Mouse (Mus musculus): Measurements from ENCODE around the gene Wdtc1.

The Wdtc1 gene

DNA sequence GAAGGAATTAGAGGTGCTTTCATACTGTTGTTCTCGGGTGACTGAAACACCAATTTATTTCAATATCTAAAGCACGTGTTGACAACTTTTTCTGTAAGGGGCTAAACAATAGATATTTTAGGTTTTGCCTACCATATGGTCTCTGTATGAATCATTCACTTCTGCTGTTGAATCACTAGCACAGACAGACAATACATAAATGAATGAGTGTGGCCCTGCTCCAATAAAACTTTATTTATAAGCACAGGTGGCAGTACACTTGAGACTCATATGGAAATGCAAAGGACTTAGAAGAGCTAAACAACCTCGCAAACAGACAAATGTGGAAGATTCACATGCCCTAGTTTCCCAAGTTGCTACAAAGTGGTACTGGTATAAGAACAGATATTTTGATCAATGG is 33.6 kb downstream of the Wdtc1 start:
- DNase-seq = no peak

DNA sequence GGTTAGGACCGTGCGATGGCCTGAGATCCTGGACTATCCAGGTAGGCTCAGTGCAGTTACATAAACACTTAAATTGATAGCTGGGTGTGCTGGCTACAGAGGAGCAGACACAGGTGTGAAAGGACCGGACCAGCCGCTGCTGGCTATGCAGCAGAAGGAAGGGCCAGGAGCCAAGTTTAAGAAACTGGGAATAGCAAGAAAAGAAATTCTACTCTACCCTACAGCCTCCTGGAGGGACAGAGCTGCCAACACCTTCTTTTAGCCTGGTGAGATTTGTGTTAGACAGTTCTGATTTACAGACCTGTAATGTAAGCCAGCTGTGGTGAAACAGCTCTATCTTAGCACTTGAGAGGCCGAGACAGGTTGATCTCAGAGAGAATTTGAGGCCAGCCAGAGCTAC is 37.3 kb downstream of the Wdtc1 start:
- no peak for DNase-seq

DNA sequence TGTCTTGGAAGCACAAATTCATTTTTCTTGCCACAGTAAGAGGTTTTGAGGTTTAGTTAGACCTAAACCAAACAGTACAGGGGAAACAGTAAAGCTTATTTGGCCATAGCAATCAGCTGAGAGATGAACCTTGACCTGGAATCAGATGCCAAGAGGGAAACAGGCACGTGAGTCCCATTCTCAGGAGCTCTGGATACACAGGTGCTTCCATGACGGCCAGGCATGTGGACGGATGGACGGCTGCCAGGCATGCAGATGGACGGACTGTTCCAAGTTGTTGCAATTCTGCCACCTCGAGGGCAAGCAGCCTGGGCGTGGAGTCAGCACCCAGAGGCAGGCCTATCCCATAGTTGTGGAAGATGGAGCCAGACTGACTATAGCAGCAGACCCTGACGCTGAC is 38.4 kb downstream of the Wdtc1 start:
- DNase-seq = peak; percentile 89 to 90

DNA sequence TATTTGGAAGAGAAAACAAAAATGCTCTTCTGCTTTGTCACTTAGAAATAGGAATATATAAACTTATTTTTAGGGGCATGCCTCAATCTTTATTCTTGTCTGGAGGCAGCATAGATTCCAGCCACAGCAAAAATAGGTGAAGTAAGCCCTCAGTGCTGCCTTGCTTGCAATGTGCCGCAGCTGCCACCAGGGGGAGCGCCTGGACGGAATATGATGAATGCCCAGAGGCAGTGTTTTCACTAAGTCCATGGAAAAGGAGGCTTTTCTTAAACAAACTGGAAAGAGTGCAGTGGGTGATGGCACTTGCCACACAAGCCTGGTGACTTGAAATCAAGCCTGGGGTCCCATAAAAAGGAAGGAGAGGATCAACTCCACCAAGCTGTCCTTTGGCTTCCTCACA is 43.3 kb downstream of the Wdtc1 start:
- peak; percentile 87 to 91 for DNase-seq

DNA sequence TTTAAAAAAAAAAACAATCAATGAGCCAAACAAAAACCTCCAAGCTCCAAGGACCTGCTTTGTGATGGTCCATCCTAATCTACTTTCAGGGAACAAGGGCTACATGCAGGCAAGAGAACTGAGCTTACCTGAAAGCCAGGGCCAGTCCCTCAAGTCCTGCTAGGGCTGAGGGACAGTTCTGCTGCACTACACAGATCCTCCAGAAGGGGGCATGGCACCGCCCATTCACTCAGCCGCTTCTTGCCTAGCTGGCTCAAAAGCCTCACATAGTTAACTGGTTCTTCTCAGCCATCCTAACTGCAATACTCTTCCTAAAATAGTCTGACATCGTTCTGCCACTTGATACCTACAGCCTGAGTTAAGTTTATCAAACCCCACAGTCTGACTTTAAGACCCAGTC is 46.0 kb downstream of the Wdtc1 start:
- peak; percentile 67 to 76 for DNase-seq

DNA sequence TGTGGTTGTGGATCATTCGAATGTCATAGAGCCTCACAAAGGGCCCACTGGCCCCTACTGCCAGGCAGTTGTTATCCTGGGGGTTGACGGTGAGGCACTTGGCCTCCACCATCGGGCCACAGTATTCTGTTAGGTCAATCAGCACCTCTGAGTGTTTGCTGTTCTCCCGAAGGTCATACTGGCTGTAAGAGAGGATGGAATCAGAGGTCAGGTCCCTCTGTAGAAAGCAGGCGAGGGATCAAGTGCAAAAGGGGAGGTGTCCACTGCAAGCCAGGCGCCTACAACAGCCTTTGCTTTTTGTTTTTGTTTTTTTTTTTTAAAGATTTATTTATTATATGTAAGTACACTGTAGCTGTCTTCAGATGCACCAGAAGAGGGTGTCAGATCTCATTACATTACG is 47.5 kb downstream of the Wdtc1 start:
- DNase-seq = no peak

DNA sequence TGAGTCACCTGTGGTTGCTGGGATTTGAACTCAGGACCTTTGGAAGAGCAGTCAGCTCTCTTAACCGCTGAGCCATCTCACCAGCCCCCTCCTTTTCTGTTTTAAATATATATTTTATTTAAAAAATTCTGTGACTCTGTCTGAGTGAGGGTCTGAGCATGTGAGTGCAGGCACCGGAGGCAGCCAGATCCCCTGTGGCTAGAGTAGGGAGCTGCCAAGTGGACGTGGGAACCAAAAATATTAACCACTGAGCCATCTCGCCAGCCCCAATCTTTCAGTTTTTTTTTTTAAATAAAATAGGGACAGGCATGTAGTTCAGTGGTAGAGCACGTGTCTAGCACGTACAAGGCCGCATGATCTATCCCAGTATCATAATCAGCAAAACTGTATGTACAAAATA is 48.5 kb downstream of the Wdtc1 start:
- DNase-seq = no peak

DNA sequence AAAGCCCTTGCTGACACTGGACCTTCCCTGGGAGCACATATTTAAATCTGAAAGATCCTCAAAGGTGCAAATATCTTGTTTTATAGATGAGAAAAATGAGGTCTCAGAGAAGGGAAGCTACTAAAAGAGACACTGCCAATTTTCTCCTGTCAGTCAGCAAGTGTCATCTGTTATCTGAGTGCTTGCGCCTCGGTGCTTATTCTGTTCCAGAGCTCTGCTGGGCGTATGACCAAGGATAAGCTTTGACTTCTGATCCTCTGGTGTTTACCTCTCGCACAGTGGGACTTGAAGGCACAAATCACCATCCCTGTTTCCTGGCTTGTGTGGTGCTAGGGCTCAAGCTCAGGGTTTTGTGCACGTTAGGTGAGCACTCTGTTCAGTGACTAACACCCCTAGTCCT is 50.6 kb downstream of the Wdtc1 start:
- DNase-seq = no peak

DNA sequence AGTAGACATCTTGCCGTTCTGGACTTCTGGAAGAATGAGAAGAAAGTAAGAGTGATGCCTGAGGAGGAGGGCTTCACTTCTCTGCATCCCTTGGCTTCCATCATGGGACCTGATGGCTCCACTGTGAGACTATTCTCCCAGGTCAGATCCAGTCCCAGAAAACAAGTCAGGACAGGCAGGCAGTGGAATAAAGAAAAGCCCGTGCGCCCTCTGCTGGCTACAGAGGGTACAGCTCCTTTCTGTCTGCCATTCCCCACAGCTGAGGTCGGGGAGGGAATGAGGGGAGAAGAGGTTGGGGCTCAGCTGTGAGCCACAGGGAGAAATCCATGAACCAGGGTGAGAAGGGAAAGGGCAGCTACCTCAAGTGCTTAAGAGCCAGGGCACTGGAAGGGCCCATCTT is 51.5 kb downstream of the Wdtc1 start:
- peak; percentile 81 to 90 for DNase-seq

DNA sequence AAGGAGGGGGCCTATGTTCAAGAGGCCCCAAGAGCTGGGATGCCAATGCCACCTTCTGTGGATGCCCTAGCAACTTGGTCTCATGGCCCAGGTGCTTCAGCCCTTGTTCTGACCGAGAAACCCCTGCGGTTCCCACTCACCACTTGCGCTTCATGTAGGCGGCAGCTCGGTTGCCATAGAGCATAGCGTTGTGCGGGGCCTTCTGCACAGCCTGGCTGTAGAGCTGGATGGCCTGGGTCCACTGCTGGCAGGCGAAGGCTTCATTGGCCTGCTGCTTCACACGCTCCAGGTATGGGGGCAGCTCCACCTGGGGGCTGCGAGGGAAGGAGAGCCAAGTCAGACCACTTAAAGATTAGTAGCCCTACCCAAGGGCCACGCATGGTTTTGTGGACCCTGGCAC is 52.9 kb downstream of the Wdtc1 start:
- no peak for DNase-seq

DNA sequence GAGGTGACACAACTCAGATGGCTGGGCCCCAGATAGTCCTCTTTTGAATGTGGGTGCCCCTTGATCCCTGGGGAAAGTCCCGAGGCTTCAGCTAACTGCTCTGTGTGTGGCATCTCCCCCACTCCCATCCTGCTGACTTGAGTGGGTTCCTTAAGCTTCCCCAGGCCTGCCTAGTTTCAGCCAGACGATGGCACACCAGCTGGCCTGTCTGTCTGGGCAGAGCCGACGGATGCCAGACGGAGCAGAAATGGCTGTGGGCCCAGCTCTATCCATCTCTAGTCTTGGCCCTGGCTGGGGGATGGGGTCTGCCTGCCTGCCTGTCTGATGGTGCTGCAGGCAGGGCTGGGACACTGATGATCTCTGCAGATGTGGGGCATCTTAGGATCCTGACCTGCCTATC is 53.6 kb downstream of the Wdtc1 start:
- peak; percentile 77 to 81 for DNase-seq

DNA sequence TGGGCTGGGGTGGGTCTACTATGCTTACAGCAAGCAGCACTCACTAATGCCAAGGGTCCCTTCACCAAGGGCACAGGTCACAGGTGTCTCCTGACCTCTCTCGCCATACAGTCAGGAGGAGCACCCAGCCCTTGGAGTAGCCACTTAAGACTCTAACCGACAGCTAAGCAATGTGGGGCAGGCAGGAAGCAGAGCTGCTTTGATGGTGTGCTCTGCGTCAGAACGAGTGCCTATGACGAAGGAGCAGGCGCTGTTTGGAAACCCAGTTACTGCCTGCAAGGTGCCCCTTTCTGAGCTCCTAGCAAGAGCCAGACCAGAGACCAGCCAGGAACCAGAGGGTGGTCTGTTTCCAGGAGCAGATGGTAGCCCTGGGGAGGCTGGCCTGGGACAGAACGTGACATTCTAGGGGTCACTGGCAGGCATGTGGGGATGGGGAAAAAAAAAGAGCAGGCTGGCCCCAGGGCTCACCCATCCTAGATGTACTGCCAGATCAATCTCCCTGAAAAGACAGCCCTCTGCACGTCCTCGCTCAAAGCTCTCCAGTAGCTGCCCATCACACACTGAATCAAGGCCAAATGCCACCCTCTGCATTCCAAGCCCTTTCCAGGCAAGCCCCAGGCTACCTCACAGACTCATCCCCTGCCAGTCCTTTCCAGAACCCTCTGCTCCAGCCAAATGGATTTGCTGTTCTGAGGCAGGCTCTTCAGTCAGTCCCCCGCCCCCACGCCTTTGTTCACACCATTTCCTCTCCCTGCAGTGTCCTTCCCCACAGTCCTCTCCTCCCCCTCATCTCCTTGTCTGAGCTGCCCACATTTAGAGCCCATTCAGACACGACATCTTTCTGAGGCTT is 54.5 kb downstream of the Wdtc1 start:
- DNase-seq = peak; percentile 90 to 92

DNA sequence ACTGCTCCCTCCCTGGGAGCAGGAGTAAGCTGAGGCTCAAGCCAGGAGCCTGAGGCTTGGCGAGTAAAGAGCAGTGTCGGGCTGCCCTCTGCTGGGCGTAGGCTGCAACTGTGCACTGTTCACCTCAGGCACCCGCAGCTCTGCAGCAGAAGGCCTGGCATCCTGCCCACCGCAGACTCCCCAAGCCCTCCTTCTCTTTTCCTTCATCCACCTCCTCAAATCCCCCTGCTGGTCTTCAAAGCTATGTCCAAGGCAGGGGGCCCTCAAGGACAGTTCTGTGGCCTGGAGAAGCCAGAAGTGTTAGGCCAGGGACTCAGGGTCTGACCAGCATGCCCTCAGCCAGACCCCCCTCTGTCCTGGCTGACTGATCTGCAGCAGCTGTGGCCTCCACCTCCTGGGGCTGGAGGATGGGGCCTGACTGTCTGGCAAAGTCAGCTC is 55.5 kb downstream of the Wdtc1 start:
- peak; percentile 88 to 95 for DNase-seq

DNA sequence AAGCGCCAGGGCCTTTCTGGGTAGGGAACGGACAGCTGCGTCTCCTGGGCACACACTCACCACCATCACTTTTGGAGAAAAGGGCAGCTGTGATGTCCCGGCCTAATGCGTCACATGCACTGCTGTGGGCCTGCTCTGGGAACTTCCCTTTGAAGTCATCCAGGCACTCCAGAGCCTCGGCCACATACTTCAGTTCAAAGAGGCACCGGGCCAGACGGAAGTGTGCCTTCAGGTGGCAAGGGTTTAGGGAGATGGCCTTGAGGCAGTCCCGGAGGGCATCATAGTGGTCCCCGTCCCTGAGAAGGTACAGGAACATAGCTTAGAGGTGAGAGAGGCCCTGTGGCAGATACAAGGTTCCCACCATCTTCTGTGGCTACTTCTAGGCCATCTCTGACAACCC is 55.9 kb downstream of the Wdtc1 start:
- no peak for DNase-seq

DNA sequence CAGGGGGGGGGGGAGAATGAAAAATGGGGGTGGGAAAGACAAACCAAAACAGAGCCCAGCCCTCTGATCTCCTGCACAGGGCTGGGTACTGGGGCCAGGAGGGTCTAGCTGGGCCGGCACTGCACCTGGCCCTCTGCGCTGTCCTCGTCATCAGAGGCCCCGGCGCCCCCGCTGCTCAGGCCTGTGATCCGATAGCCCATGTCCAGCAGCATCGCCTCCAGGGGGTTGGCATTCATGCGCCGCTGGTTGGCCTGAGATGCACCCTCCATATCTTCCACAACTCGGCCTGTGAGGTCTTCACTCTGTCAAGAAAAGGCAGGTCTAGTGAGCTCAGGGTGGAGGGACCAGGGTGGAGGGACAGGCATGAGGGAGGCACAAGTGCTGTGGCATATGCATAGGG is 59.2 kb downstream of the Wdtc1 start:
- no peak for DNase-seq

DNA sequence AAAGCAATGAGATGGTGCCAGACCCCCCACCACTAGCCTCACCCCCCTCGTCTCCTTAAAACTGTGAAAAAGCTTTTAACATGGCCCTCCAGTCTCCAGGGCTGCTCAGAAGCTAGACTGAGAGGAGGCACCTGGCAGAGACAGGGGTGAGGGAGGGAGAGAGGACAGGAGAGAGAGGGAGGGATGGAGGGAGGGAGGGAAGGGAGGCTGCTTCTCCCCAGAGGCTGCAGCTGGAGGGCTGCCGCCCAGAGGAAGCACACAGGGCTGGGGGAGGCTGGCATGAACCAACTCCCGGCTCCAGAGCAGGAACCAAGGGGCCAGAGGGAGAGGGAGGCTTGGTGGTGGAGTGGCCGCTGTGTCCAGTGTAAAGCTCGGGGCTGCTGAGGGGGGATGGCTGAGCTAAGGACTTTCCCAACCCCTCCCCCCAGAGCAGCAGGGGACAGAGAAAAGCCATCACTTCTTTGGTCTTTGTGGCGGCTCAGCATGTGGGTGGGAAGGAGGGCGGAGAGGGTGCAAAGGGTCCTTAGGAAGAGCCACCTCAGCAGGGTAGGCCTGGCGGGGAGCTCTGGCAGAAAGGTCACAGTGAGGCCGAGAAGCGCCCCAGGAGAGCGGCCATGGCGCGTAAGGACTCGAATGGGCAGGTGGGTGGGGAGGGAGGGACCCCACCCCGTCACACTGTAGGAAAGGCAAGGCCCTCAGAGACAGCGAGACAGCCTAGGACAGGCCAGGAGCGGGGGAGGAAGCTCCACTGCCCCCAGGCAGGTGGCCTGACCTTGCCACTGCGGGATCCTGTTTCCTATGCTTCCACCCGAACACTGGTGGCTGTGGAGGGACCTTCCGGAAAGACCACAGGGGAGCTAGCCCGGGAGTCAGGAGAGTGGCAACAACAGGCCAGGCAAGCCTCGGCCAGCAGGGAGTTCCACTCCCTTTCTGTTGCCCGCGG is 60.1 kb downstream of the Wdtc1 start:
- no peak for DNase-seq

DNA sequence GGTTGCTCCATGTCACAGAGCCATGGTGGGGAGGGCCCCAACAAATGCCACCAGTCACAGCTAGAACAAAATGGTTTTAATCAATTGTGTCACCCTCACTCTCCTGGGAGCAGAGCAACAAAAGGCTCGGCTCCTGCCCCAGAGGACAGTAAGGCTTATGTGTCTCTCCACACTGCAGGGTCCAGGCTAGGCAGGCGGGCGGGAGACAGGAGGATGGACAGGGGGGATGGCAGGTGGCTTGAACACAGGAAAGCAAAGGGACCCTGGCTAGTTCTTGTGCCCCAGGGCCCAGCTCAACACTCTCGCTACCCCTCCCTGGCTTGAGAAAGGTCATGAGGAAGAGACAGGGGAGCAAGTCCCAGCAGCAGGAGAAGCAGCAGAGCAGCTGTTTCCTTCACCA is 60.9 kb downstream of the Wdtc1 start:
- DNase-seq = no peak

DNA sequence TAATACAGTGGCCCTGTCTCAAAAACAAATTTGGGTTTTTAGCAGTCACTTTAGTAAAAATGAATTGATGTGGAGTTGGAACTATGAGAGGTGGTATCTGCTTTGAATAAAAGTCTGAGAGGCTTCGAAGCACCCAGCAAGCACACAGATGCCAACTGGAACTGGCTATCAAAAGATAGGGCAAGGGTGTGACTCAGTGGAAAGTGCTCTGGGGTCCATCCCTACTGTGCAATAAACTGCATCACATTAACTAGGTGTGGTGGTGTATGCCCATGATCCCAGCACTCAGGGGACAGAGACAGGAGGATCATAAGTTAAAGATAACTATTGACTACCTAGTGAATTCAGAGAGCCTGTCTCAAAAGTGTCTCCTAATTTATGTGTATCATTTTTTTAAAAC is 62.0 kb downstream of the Wdtc1 start:
- no peak for DNase-seq

DNA sequence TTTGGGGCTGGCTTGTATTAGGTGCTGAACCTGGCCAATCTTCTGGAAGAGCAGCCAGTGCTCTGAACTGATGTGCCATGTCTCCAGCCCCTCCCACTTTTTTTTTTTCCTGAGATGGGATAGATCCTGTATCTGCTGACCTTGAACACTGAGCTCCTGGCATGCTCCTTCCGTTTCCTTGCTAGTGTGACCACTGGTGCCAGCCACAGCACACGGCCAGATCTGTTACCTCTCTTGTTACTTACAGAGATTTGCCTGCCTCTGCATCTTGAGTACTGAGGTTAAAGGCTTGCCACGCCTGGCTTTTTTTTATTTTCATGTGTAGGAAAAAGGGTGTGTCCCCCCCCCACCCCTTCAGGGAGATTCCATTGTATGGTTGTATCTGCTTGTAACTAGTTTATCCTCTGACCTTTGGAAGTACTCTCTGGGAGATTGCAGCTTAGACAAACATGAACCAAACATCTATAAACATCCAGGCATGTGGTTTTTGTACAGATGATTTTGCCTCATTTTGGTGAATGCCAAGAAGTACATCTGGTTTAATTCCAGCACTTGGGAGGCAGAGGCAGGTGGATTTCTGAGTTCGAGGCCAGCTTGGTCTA is 66.7 kb downstream of the Wdtc1 start:
- no peak for DNase-seq

DNA sequence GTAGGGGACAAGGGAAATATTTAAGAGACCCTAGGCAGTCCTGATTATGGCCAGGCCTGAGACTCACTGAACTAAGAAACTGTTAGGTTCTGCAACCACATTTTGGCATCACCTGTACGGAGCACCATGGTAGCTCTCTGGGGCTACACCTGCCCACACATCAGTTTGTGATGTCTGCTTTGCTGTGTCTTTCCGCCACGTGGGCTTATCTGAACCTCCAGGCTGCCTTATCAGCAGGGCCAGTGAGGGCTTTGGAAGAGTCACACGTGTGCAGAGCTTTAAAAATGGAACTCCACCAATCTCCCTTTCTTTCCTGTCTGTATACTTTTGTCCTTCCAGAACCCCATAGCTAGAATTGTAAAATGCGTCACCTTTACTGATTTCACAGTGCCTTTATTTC is 67.3 kb downstream of the Wdtc1 start:
- no peak for DNase-seq

DNA sequence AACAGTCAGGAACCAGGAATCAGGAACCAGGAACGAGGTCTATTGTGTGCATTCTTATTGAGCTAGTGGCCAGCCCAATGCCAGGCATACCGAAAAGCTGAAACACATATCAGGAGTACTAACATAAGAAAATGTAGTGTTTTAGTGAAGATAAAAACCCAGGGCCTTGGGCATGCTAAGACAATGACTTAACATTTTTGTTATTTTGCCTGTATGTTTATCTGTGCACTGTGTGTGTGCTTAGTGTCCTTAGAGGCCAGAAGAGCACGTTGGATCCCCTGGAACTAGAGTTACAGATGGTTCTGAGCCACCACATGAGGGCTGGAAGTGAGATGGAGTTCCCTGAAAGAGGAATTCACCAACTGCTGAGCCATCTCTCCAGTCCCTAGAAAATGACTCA is 68.0 kb downstream of the Wdtc1 start:
- DNase-seq = no peak

DNA sequence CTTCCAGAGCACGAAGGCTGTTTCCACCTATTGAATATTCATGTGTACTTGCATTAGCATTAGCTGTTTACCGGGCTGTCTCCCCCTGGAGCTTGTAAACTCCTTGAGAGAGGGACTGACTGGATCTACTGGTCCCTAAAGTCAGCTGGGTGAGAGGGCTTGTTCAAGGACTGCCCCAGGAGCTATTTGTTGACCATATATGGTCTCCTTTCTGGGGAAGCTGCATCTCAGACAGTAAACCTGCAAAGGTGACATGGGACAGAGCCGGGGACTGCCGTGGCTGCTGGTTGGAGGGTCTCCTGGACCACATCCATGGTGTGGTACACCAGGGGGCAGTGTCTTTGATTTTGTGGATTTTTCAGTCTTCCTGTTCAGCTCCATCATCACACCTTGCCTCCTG is 70.6 kb downstream of the Wdtc1 start:
- no peak for DNase-seq

DNA sequence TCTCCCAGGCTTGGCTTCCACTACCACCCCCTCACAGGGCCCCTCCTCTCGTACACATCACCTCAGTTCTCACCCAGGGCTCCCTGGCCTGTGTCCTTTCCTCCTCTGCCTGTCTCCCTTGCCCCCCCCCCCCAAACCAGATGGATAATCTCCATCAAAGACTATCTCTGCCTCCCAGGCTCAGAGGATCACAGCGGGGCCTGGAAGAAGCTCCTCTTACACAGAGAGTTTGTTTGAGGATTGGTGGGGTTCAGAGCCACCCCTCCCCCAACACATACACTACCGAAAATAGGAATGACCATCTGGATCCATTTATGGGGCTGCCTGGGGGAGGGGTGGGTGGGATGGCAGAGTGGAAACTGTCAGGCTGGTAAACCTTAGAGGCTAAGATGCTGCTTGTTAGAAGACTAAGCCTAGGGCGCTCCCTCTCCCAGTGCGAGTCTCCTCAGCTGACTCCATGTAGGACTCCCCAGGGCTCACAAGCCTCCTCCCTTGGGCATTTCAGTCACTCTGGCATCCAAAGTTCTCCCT is 71.3 kb downstream of the Wdtc1 start:
- DNase-seq = no peak

Data from cerebellum, adult 18-20 months (tissue).